Mouse (Mus musculus): ENCODE results near the gene Aicda. TPM values are rescaled to one million over a fixed set of nuclear protein-coding genes. Genes with fewer than 3 reads are reported as not detected.
"Not testable (repeated sequence)": the region's sequence is repeated elsewhere in the genome, so short reads cannot be mapped to it uniquely, and the experiment has no call there.

Gene Aicda
- polyA plus RNA-seq, 1 experiment from 2014 or later: 0.13 TPM

- no peak overlapping the region for H3K27ac ChIP-seq
- H3K4me1 ChIP-seq: 0 out of 2 replicates have a peak, but pooled peaks cover 5% of the 10 kb centered on the region
- ATAC-seq (ENCODE audit: insufficient read depth, low FRiP score, low read depth): no peak
- no peaks in the 10 kb centered on the region for H3K27me3 ChIP-seq (replicated peaks)
- H3K9ac ChIP-seq: no peak overlapping the region
- peak overlapping the region; percentile 30; the same call in 1 of the 2 replicates for H3K4me2 ChIP-seq
- no peaks in the 10 kb centered on the region for H3K9me3 ChIP-seq
- 24% methylated on average over 15 of the region's 15 CpGs for WGBS
- H3K4me3 ChIP-seq (replicated peaks): no peak overlapping the region
- H3K36me3 ChIP-seq: no peaks in the 10 kb centered on the region
These were observed 3.5 kb downstream of the Aicda start for GRCm38 (mm10) chr6:122556959-122557561.

DNA sequence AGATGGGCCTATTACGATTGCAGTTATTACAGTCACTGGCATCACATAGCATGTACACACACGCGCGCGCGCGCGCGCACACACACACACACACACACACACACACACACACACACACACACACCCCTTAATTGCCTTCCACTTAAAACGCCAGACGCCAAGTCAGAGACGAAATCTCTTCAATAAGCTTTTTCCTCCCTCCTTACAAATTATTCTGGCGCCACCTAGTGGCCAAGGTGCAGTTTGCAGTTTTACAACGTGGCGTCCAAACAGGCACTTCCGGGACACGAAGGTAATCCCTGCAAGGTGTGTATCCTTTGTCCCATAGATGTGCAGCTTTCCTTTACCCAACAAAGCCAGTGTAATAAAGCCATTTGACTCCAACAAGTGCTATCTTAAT, 6.8 kb downstream of the Aicda start:
- H3K9me3 ChIP-seq: no peaks in the 10 kb centered on the region
- peak; percentile 23; the same call in 1 of the 2 replicates for ATAC-seq (ENCODE audit: insufficient read depth, low FRiP score, low read depth)
- no peak overlapping the region for H3K27ac ChIP-seq
- 0 out of 2 replicates have a peak, but pooled peaks cover 6% of the 10 kb centered on the region for H3K27me3 ChIP-seq (replicated peaks)
- peak overlapping the region; percentile 36 for H3K4me2 ChIP-seq
- no peak overlapping the region for H3K9ac ChIP-seq
- WGBS: 13% methylated on average over 17 of the region's 17 CpGs
- no peaks in the 10 kb centered on the region for H3K36me3 ChIP-seq
- H3K4me3 ChIP-seq (replicated peaks): peak overlapping the region; percentile 16; the same call in 1 of the 2 replicates
- 0 out of 2 replicates have a peak, but pooled peaks cover 5% of the 10 kb centered on the region for H3K4me1 ChIP-seq

GRCm38 (mm10) chr6:122561005-122561404, 7.4 kb downstream of the Aicda start:
- 80% methylated on average over 20 of the region's 20 CpGs for whole genome bisulfite sequencing
- no peak overlapping the region for H3K9ac ChIP-seq

GRCm38 (mm10) chr6:122562463-122562862, 8.9 kb downstream of the Aicda start:
- H3K4me1 ChIP-seq: 0 out of 2 replicates have a peak, but pooled peaks cover 2% of the 10 kb centered on the region
- no peaks in the 10 kb centered on the region for H3K9me3 ChIP-seq
- under 1% methylated on average over 6 of the region's 6 CpGs for WGBS
- no peaks in the 10 kb centered on the region for H3K36me3 ChIP-seq
- H3K4me3 ChIP-seq (replicated peaks): no peak overlapping the region
- H3K4me2 ChIP-seq: no peak overlapping the region
- no peak for ATAC-seq (ENCODE audit: insufficient read depth, low FRiP score, low read depth)
- H3K27ac ChIP-seq: no peak overlapping the region
- H3K27me3 ChIP-seq (replicated peaks): 0 out of 2 replicates have a peak, but pooled peaks cover 6% of the 10 kb centered on the region
- no peak overlapping the region for H3K9ac ChIP-seq

More at GRCm38 (mm10) chr6:122561005-122561404, 7.4 kb downstream of the Aicda start:
- no peaks in the 10 kb centered on the region for H3K36me3 ChIP-seq
- H3K4me2 ChIP-seq: no peak overlapping the region; the same call in 1 of the 2 replicates
- no peak overlapping the region for H3K27ac ChIP-seq
- no peaks in the 10 kb centered on the region for H3K9me3 ChIP-seq
- ATAC-seq (ENCODE audit: insufficient read depth, low FRiP score, low read depth): peak; percentile 41; the same call in 1 of the 2 replicates
- H3K27me3 ChIP-seq (replicated peaks): 0 out of 2 replicates have a peak, but pooled peaks cover 6% of the 10 kb centered on the region
- 0 out of 2 replicates have a peak, but pooled peaks cover 5% of the 10 kb centered on the region for H3K4me1 ChIP-seq
- no peak overlapping the region for H3K4me3 ChIP-seq (replicated peaks)

- H3K9me3 ChIP-seq: no peaks in the 10 kb centered on the region
- no peak overlapping the region for H3K9ac ChIP-seq
- H3K4me3 ChIP-seq (replicated peaks): no peak overlapping the region
- no peak for ATAC-seq (ENCODE audit: insufficient read depth, low FRiP score, low read depth)
- H3K4me1 ChIP-seq: 0 out of 2 replicates have a peak, but pooled peaks cover 2% of the 10 kb centered on the region
- no peaks in the 10 kb centered on the region for H3K36me3 ChIP-seq
- no peak overlapping the region for H3K27ac ChIP-seq
- 85% methylated on average over 9 of the region's 9 CpGs for WGBS
- H3K4me2 ChIP-seq: no peak overlapping the region
- H3K27me3 ChIP-seq (replicated peaks): 0 out of 2 replicates have a peak, but pooled peaks cover 6% of the 10 kb centered on the region
These were observed 11.6 kb downstream of the Aicda start for GRCm38 (mm10) chr6:122565070-122565784.

GRCm38 (mm10) chr6:122569113-122569512, 15.5 kb downstream of the Aicda start:
- Histone ChIP-seq H3K4me3 (replicated peaks) (no peak overlapping the region), H3K4me1 (no peaks in the 10 kb centered on the region), H3K27me3 (replicated peaks) (no peaks in the 10 kb centered on the region), H3K27ac (no peak overlapping the region), H3K4me2 (no peak overlapping the region), H3K9me3 (no peaks in the 10 kb centered on the region), H3K36me3 (no peaks in the 10 kb centered on the region), H3K9ac (no peak overlapping the region)
- WGBS: 72% methylated on average over 5 of the region's 5 CpGs
- ATAC-seq (ENCODE audit: insufficient read depth, low FRiP score, low read depth): no peak

GRCm38 (mm10) chr6:122569762-122570161, 16.2 kb downstream of the Aicda start:
- Histone ChIP-seq H3K36me3 (no peaks in the 10 kb centered on the region), H3K27ac (no peak overlapping the region), H3K4me2 (no peak overlapping the region), H3K9ac (no peak overlapping the region), H3K9me3 (no peaks in the 10 kb centered on the region), H3K4me3 (replicated peaks) (no peak overlapping the region), H3K4me1 (no peaks in the 10 kb centered on the region), H3K27me3 (replicated peaks) (no peaks in the 10 kb centered on the region)
- 73% methylated on average over 1 of the region's 1 CpGs for WGBS
- no peak for ATAC-seq (ENCODE audit: insufficient read depth, low FRiP score, low read depth)

GRCm38 (mm10) chr6:122570695-122571616, 17.4 kb downstream of the Aicda start:
- ATAC-seq (ENCODE audit: insufficient read depth, low FRiP score, low read depth): no peak
- Histone ChIP-seq H3K27ac (no peak overlapping the region), H3K36me3 (no peaks in the 10 kb centered on the region), H3K27me3 (replicated peaks) (no peaks in the 10 kb centered on the region), H3K9ac (no peak overlapping the region), H3K4me1 (no peaks in the 10 kb centered on the region), H3K4me2 (no peak overlapping the region), H3K4me3 (replicated peaks) (no peak overlapping the region), H3K9me3 (no peaks in the 10 kb centered on the region)
- 49% methylated on average over 8 of the region's 8 CpGs for WGBS

DNA sequence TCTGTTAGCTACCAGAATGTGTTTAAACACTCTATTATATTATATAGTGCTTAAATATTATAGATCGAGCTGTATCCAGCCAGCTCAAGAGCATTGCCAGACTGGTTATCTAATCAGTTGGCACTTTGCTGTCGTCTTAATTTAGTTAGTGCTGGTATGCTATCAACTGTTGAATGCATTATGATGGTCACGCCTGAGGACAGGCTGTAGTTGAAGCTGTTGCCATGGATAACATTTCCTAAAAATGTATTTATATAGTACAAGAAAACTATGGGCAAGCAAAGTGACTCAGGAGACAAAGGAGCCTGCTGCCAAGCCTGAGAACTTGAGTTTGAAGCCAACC, 18.0 kb downstream of the Aicda start:
- no peaks in the 10 kb centered on the region for H3K9me3 ChIP-seq
- H3K4me3 ChIP-seq (replicated peaks): no peak overlapping the region
- H3K4me2 ChIP-seq: no peak overlapping the region
- H3K27me3 ChIP-seq (replicated peaks): no peaks in the 10 kb centered on the region
- no peak overlapping the region for H3K27ac ChIP-seq
- 69% methylated on average over 3 of the region's 3 CpGs for WGBS
- H3K36me3 ChIP-seq: no peaks in the 10 kb centered on the region
- ATAC-seq (ENCODE audit: insufficient read depth, low FRiP score, low read depth): no peak
- no peak overlapping the region for H3K9ac ChIP-seq
- H3K4me1 ChIP-seq: no peaks in the 10 kb centered on the region

- H3K9me3 ChIP-seq; H3K9ac ChIP-seq; H3K27ac ChIP-seq; H3K27me3 ChIP-seq (replicated peaks); H3K4me3 ChIP-seq (replicated peaks); H3K4me1 ChIP-seq; H3K4me2 ChIP-seq; H3K36me3 ChIP-seq; ATAC-seq (ENCODE audit: insufficient read depth, low FRiP score, low read depth): not testable (repeated sequence)
- WGBS: 82% methylated on average over 1 of the region's 1 CpGs
These were observed 21.4 kb downstream of the Aicda start for GRCm38 (mm10) chr6:122575037-122575436.

DNA sequence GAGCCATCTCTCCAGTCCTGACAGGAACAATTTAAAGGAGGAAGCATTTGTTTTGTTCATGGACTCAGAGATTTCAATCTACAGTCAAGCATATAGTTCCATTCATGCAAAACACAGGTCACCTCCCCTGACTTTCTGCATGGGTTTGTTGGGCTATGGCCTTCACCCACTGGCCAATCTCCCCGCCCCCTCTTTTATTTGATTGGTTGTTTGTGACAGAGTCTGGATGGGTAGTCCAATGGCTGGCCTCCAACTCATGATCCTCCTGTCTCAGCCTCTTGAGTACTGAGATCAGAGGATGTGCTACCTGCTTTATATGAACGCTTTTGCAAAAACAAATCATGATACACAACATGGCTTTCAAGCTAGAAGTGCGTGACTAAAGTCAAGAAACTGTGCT, 23.4 kb downstream of the Aicda start:
- no peaks in the 10 kb centered on the region for H3K4me1 ChIP-seq
- no peak for ATAC-seq (ENCODE audit: insufficient read depth, low FRiP score, low read depth)
- H3K9me3 ChIP-seq: no peaks in the 10 kb centered on the region
- no peak overlapping the region for H3K27ac ChIP-seq
- 88% methylated on average over 3 of the region's 3 CpGs for WGBS
- H3K27me3 ChIP-seq (replicated peaks): no peaks in the 10 kb centered on the region
- H3K4me3 ChIP-seq (replicated peaks): no peak overlapping the region
- H3K36me3 ChIP-seq: no peaks in the 10 kb centered on the region
- no peak overlapping the region for H3K9ac ChIP-seq
- no peak overlapping the region for H3K4me2 ChIP-seq
